Mouse (Mus musculus) liver, adult (tissue): ENCODE measurements around the gene Gck.

Experiments used
- GATA4 ChIP-seq: IDR thresholded peaks from 2 replicates; pipeline ENCODE4 v1.6.1; 2014; ENCODE audit warnings: mild to moderate bottlenecking, low read length; ENCODE audit not compliant: insufficient replicate concordance

Gene Gck

DNA sequence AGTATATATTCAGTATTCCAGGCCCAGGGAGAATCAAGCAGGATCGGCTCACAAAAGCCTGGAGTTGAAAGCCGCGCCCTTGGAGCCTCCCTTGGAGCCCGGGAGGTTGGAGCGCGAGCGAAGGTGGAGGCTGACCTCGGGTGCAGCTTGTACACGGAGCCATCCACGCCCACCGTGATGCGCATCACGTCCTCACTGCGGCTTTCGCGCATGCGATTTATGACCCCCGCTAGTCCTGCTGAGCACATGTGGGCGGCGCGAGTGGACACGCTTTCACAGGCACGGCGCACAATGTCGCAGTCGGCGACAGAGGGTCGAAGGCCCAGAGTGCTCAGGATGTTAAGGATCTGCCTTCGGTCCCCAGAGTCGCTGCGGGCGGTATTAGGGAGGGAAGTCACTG is 47.9 kb downstream of the Gck start:
- TF ChIP-seq GATA4: no peak

DNA sequence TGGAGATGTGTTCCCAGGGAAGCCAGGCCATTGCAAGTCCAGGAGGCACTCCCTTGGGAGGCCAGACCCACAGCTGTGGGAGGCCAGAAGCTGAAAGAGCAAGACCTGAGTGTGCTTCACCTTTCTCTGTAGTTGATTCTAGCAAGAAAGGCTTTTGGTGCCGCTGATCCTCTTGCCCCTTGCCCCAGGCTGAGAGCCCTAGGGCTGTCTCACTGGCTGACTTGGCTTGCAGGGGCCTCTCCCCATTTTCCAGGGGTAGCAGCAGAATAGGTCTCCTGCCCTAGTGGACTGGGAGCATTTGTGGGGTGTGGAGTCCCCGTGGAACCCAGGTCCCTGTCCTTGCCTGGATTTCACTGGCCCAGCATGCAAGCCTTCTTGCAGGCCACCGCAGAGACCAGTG is 48.6 kb downstream of the Gck start:
- TF ChIP-seq GATA4: no peak

DNA sequence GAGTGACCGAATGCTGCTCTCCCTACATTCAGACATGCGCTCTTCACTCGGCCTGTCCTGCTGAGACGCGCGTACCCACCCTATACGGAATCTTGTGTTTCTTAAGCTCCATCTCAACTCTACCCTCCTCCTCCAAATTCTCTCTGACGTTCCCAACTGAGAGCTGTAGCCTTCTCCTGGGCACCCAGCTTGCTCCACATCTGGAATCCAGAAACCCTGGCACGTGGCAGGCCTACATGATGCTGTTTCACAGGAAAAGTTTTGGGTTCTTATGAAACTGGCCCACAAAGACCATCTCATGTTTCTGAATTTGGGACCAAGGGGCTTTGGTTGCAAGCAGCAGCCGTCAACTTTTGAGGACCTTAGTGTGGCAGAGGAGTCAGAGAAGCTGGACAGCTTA is 50.6 kb downstream of the Gck start:
- no peak for TF ChIP-seq GATA4

DNA sequence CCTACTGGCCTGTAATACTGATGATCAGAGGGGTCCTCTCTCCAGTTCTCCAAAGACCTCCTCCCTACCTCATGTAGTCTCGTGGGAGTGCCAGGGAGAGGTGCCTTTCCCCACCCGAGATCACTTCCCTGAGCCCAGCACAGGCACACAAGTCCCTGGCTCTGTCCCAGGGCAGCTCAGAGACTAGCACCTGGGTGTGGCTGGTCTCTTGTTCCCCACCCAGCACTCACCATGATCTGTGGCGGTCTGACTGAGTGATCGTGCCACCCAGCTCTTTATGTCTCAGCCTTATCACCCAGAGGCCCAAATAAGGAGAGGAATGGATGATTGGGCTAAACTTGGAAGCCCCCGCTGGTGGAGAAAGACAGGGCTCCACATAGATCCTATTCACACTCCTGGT is 51.4 kb downstream of the Gck start, which contains the start of gene Myl7:
Myl7 (minus strand) TSS at position 252 of the 400 bp plus-strand sequence.
- TF ChIP-seq GATA4: no peak

DNA sequence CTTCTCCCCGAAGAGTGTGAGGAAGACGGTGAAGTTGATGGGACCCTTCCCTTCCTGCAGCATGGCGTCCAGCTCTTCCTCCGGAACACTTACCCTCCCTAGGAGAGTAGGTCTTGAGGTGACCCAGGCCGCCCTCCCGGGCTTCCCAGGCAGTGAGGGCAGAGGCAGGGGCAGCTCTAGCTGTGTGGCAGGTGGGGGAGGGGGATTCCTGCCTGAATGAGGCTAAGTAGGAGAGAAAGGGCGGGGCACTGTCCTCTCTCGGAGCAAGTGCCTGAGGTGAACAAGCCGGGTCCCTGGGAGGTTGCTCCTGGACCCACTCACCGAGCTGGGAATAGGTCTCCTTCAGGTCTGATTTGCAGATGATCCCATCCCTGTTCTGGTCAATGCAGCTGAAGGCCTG is 52.0 kb downstream of the Gck start:
- TF ChIP-seq GATA4: no peak

DNA sequence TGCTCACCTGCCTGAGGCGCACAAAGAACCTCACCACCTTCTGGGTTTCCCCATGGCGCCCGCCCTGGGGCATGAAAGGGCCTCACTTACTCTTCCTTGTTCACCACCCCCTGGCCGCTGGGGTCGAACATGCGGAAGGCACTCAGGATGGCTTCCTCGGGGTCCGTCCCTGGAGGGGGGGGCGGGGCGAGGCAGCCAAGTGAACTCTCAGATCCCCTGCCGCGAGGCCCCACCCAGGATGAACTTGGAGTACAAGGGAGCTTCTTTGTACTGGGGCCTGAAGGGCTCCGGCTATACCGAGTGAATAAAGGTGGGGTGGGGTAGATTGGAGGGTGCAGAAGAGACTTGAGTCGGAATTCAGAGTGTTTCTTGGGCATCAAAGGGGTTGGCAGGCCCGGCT is 52.7 kb downstream of the Gck start:
- no peak for TF ChIP-seq GATA4

DNA sequence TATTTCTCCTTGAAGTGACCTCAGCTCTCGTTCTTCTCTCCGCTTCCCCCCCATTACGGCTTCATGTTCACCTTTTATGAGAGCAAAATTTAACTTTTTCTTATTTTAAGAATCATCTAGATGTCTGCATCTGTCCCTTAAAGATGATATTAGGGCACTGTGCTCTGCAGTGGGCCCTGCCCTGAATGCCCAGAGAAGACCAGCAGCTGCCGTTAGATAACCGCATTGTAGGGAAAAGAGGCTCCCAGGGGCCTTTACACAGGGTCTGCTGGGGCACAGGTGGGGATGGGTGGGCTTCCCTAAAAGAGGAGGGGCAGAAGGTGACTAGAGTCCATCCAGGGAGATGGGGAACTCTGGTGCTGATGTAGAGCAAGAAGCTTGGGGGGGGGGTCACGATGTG is 56.1 kb downstream of the Gck start:
- no peak for TF ChIP-seq GATA4

DNA sequence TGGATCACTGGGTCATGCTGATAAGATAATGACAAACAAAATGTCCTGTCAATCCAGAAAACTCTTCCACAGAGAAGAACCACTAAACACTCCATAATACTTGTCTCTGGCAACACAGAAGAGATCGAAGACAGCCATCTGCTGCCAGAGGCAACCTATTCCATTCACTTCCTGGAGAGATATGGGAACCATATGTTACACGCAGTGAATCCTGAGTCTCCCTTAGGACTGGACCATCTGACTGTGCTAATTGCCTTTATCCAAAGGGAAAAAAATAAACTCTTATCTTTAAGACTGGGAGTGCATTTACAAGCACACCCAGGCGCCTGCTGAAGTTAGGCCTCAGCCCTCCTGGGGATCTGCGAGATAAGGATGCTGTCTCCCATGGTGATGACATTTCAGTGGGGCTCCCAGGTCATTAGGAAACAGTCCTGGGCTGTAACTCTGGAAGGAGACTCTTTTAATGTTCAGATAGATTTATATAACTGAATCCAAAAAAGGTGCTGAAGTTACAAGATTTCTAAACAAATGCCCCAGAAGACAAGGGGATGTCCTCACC is 57.0 kb downstream of the Gck start:
- no peak for TF ChIP-seq GATA4

DNA sequence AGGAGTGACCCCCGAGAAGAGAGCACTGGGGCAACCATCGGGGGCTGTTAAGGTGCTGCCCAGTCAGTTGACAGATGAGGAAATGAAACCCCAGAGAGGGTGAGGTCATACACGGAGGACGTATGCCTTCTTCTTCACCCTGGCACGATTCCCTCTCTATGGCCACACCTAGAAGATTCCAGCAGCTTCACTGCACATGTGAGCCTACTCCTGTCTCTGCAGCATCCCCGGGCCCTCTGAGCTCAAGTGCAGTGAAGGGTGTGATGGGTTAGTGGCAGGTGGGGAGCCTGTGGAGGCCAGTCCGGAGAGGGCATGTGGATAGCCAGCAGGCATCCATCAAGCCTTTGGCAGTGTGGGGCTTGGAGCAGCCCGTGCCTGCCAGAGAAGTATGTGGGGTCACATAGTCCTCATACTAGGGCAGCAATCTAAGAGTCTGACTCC is 57.7 kb downstream of the Gck start:
- TF ChIP-seq GATA4: no peak

DNA sequence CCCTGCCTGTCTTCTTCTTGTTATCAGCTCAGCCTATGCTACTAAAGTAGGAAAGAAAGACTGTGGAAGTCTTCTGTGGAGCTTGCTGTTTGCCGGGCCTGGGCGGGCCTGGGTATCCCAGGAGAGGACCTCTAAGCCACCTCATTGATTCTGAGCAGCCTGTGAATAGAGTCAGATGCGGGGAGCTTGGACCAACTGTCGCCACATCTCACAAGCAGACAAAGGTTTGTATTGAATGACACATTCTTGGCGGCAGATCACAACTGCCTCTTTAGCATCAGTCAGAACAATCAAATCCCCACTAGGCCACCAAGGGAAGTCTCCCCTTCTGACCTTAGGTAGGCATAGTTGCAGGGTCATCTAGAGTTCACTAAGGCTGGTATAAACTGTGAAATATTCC is 62.6 kb downstream of the Gck start:
- TF ChIP-seq GATA4: no peak

DNA sequence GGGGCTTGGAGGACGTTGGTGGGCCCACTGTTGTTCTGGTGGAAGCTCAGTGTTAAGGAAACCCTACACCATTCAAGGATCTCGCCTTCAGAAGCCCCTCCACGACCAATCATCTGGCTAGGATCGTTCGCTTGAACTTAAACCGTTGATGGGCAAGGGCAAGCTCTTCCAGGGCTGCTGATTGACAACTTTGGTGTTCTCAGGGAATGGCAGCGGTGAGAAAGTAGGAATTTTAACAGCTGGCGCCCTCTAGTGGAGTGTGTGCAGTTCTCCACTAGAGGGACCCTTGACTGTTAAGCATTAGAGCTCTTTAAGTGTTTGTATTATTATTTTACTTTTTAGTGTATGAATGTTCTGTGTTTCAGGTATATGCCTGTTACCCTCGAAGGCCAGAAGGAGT is 63.7 kb downstream of the Gck start:
- TF ChIP-seq GATA4: no peak

DNA sequence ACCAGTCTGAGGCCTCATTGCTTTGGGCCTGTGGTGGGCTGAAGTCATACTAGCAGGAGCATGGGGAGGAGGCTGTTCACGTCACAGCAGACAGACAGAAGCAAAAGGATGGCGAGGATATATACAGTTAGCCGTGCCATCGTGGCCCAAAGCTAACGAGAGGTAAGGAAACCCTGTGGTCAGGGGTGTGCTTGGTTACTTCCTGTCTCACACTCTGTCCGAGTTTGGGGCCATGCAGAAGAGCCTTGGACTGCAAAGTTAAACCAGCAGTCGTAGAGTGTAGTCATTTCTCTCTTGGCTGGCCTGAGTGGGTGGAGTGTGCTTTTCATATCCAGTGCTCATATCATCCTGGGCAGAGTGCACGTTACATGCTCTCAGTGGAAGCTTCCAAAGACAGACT is 67.4 kb downstream of the Gck start:
- TF ChIP-seq GATA4: no peak

DNA sequence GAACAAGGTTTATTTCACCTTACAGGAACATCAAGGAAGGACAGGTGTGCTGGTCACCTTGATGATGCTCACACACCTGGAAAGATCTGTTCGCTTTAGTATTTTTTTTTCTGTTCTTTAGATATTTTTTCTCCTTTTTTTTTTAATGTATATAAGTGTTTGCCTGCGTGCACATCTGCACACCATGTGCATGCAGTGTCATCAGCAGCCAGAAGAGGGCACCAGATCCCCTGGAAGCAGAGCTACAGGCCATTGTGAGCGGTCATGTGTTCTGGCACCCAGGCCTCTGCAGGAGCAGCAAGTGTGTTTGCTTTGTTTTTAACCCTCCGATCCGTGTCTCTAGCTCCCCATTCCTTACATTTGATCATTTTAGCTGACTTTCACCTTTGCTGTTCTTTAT is 70.0 kb downstream of the Gck start:
- TF ChIP-seq GATA4: no peak

DNA sequence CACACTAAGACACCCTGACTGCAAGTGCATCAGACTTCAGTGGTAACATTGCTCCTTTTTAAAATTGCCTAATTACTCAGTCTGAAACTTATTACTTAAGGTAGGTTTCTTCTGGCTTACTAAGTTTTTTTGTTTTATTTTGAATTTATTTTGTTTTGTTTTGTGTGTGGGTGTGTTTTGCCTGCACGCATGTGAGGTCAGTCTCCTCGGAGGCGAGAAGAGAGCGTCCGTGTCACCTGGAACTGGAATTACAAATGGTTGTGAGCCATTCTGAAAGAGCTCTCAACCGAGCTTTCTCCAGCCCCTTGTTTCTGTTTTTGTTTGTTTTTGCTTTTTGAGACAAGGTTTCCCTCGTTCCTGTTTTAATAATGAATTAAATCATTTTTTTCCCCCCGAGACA is 71.2 kb downstream of the Gck start:
- TF ChIP-seq GATA4: no peak

DNA sequence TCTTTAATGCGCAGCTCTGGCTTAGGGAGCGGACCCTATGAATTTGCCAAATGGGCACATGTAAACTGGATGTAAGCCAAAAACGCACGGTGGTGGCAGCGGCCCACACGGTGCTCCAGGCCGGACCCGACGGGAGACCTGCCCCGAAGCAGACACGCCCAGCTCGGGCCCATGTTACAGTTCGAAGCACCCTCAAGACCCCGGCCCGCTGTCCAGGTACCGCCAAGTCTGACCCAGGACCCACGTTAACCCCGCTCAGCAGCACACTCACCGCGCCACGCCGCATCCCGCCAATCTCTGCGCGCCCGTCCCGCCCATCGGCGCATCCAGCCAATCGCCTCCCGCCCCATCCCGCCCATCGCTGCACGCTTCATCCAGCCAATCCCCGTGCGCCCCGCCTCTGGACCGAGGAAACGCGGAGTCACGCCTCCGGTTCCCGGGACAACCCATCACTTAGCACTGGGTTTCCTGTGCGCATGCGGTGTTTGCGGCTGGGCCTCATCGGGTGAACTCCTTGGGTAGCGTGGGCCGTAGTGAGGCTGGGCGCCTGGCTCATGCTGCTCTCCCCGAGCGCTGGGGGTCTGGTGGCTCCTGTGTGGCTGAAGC is 71.9 kb downstream of the Gck start, which contains the start of gene Pold2:
Pold2 (minus strand) TSS at position 372 of the 606 bp plus-strand sequence.
- peak; percentile 78; the same call in 1 of the 2 replicates for TF ChIP-seq GATA4

DNA sequence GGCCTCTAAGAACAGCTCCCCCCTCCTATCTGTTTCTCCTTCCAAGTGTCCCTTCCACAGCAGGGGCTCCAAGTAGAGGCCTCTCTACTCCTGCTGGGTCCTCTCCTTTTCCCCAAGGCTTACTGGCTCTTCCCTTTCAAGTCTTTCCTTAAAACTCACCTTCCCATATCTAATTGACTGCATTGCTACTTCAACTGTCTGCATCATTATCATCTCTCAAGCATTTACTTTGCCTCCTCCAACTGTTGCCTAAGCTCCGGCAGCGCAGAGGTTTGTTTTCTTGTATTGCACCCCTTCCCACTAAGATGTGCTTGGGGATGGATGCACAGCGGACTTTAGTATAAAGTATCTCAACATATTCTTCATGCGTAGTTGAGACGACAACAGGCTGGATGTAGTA is 72.5 kb downstream of the Gck start:
- no peak for TF ChIP-seq GATA4

DNA sequence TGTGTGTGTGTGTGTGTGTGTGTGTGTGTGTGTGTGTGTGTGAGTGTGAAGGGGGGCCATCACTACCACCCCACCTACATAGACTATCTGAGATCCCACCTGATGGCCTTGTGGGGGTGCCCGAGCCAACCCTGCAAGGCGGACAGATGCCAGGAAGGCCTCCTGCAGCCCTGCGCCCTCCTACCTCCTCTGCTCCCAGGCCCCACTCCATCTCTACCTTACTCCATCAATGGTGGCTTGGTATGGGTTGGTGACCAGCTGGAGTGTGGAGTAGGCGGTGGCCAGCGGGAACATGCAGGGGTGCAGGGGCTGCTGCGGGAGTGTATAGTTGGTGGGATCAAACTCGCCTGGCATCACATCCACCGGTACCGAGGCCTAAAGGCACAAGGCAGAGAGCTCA is 76.7 kb downstream of the Gck start:
- no peak for TF ChIP-seq GATA4
